Mouse (Mus musculus) heart, postnatal 0 days (tissue): Measurements from ENCODE around the gene Exoc3l. TPM values are rescaled to one million over a fixed set of nuclear protein-coding genes. Genes with fewer than 3 reads are reported as not detected.

Experiments
- ATAC-seq: fragments of 200-750 bp; cut with Nextera tagmentation; 2 replicates; pipeline ENCODE4 v1.8.0; 2017; ENCODE audit warnings: low read depth, moderate number of reproducible peaks, moderate library complexity; ENCODE audit not compliant: insufficient read depth
- DNase-seq: peaks from one replicate; pipeline ENCODE4 v3.0.0-alpha.2; 2016; ENCODE audit warnings: low spot score
- H3K27ac ChIP-seq: fragments of 300-500 bp; sonication (generic); 2 replicates; pipeline ENCODE4 v1.5.1; 2014; ENCODE audit warnings: low read depth, mild to moderate bottlenecking
- H3K27me3 ChIP-seq: fragments of 300-500 bp; sonication (generic); 2 replicates; pipeline ENCODE4 v1.6.1; 2014; ENCODE audit warnings: low read length, mixed read lengths; ENCODE audit not compliant: control insufficient read depth, insufficient read depth
- H3K36me3 ChIP-seq: fragments of 300-500 bp; sonication (generic); replicated peaks from 2 replicates; pipeline ENCODE4 v1.6.1; 2014; ENCODE audit warnings: low read length, mixed read lengths; ENCODE audit not compliant: control insufficient read depth, insufficient read depth
- H3K4me1 ChIP-seq: fragments of 300-500 bp; sonication (generic); 2 replicates; pipeline ENCODE4 v1.6.1; 2014; ENCODE audit warnings: antibody characterized with exemption; ENCODE audit not compliant: control insufficient read depth, insufficient read depth
- H3K4me2 ChIP-seq: fragments of 300-500 bp; sonication (generic); 2 replicates; pipeline ENCODE4 v1.6.1; 2014; ENCODE audit warnings: low read depth, mild to moderate bottlenecking, low read length, moderate library complexity
- H3K4me3 ChIP-seq: fragments of 300-500 bp; sonication (generic); 2 replicates; pipeline ENCODE4 v1.5.1; 2014; ENCODE audit warnings: low read depth, low read length
- H3K9ac ChIP-seq: fragments of 300-500 bp; sonication (generic); replicated peaks from 2 replicates; pipeline ENCODE4 v1.6.1; 2014; ENCODE audit warnings: low read depth, low read length, mixed read lengths
- H3K9me3 ChIP-seq: fragments of 300-500 bp; sonication (generic); replicated peaks from 2 replicates; pipeline ENCODE4 v1.6.1; 2016; ENCODE audit warnings: low read length; ENCODE audit not compliant: control insufficient read depth
- CTCF ChIP-seq: IDR thresholded peaks from 2 replicates; pipeline ENCODE4 v1.5.1; 2016; ENCODE audit warnings: antibody characterized with exemption, control low read depth, low read depth
- EP300 ChIP-seq: IDR thresholded peaks from 2 replicates; pipeline ENCODE4 v1.6.1; 2016; ENCODE audit warnings: antibody characterized with exemption, low read depth
- WGBS: fragments of 180-500 bp; shearing (Covaris S2); extraction: QIAGEN DNeasy Blood & Tissue Kit; methylation state at CpG from one replicate; pipeline ENCODE4 v1.1.7; 2014; 5-methylcytosine and 5-hydroxymethylcytosine counted together
- polyA plus RNA-seq: library from polyadenylated mRNA; unstranded; fragments of >200 nt; fragmentation: Nextera tagmentation; extraction: Ambion mirVana; gene quantifications from 2 replicates; pipeline ENCODE4 v1.2.1, GENCODE M21; 2015
- total RNA-seq: library from RNA; depleted of rRNA; stranded (reverse); fragments of >200 nt; gene quantifications from 2 replicates; pipeline ENCODE4 v1.2.3, GENCODE M21; 2014; ENCODE audit warnings: low replicate concordance

Exoc3l gene
- total and polyA plus RNA-seq, 2 experiments from 2014 or later: 9.5 to 10.6 TPM

DNA sequence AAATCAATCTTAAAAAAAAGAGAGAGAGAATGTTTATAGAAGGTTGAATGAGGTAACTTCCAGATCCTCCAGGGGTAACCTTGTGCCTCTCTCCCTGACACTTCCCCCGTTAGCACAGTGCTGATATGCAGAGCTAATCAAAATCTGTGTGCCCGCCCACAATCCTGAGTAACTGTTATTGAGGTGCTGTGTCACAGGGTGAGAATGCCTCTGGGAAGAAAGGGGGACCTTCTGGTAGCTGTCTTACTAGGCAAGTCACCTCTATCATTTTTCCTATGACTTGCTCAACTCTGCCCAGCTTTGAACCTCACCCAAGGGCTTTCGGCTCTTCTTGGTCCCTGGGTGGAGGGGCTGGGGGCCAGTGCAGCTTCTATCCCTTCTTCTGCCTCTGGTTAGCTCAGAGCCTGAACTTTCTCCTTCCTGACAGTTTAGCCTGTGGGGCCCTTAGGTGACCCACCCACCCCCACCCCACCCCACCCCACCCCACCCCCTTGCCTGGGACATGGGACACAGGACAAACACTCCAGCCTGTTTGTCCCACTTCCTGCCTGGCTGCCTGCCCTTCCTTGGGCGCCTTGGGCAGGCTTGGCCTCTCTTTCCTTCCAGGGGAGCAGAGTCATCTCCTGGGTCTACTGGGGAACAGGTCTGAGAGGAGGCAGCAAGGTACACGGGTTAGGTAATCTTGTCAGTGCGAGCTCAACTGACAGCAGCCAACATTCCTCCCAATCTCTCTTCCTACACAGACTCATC lies 44.2 kb upstream of the Exoc3l start:
- Histone ChIP-seq H3K36me3 (peaks cover 38% of the 10 kb centered on the region), H3K4me2 (no peak overlapping the region), H3K4me3 (no peak overlapping the region), H3K27ac (peak overlapping the region; percentile 17), H3K9ac (no peak overlapping the region), H3K27me3 (no peaks in the 10 kb centered on the region), H3K4me1 (peaks cover 35% of the 10 kb centered on the region), H3K9me3 (no peaks in the 10 kb centered on the region)
- ATAC-seq (no peak), DNase-seq (no peak)
- 43% methylated on average over 6 of the region's 6 CpGs for WGBS
- TF ChIP-seq CTCF (no peak), EP300 (no peak)

DNA sequence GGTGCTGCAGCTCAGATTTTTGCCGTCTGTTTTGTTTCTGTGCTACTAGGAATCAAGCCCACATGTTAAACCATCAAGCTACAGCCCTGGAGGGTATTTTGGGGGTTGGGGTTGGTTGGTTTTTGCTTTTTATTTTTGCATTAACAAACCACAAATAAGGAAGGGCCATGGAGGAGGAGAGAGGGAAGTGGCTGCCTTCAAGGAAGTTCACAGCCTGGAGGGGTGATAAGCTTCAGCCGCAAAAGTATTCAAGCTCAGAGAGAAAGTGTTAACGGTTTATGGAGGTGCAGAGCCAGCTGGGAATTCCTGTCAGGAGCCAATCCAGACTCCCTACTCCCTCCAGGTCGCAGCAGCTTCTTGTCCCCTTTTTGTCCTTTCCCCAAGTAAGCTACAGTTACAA lies 43.1 kb upstream of the Exoc3l start:
- no peak overlapping the region for H3K4me2 ChIP-seq
- 19% methylated on average over 4 of the region's 4 CpGs for WGBS
- H3K4me3 ChIP-seq: no peak overlapping the region
- H3K9ac ChIP-seq: 0 out of 2 replicates have a peak overlapping the region, but pooled peaks have one; percentile 9
- H3K27ac ChIP-seq: peak overlapping the region; percentile 30; the same call in 1 of the 2 replicates
- ATAC-seq: no peak
- H3K9me3 ChIP-seq: no peaks in the 10 kb centered on the region
- no peaks in the 10 kb centered on the region for H3K27me3 ChIP-seq
- no peak for DNase-seq
- peaks cover 30% of the 10 kb centered on the region for H3K4me1 ChIP-seq
- TF ChIP-seq CTCF (no peak), EP300 (no peak)
- peaks cover 48% of the 10 kb centered on the region for H3K36me3 ChIP-seq

DNA sequence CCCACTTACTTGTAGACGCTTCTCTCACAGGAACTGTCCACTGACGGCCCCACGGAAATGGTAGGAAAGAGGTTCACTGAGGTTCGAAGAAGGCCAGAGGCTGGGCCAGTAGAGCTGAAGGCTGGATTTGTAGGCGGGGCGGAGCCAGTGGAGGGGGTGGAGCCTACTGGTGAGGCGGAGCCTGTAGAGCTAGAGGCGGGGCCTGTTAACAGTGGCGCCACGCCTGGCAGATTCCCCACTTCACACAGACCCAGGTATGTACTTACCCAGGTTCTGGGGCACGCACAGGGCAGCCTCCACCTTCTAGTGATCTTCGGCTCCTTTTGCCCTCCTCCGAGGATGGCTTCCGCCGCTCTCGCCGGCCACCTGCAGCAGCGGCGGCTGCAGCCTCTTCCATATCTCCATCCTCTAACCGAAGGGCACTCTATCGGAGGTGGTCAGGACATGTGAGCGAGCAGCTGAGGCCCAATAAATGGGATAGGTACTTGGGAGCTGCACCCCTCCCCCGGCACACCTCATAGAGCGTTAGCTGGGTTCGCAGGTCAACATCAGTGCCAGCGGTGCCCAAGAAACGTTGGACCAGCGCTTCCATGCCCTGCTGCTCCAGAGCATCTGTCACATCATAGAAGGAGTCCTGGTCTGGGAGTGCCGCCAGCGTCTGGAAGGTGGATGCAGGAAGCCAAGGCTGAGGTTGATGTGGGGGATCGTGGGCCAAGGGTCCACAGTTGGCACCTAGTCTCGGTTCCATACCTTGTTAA lies 40.7 kb upstream of the Exoc3l start:
- H3K4me1 ChIP-seq: peaks cover 29% of the 10 kb centered on the region
- no peak overlapping the region for H3K4me3 ChIP-seq
- peaks cover 71% of the 10 kb centered on the region for H3K36me3 ChIP-seq
- no peaks in the 10 kb centered on the region for H3K27me3 ChIP-seq
- TF ChIP-seq CTCF: no peak
- TF ChIP-seq EP300: no peak
- 79% methylated on average over 32 of the region's 32 CpGs for WGBS
- no peak for ATAC-seq
- no peak overlapping the region for H3K27ac ChIP-seq
- no peak overlapping the region for H3K4me2 ChIP-seq
- no peaks in the 10 kb centered on the region for H3K9me3 ChIP-seq
- DNase-seq: no peak
- H3K9ac ChIP-seq: no peak overlapping the region

DNA sequence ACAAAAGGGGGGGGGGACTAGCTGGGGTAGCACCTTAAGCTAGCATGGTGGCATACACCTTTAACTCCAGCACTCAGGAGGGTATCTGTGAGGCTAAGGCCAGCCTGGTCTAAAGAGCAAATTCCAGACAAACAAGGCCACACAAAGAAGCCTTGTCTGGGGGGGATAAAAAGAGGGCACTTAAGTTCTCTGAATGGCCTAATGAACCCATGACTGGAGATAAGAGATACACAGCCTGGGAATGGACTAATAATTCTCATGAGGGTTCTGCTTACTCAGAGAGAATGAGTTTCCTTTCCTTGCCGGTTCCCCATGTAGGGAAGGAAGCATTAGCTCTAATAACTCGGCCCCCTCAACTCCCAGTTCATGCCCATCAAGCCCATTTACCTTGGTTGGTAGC lies 36.6 kb upstream of the Exoc3l start:
- peaks cover 94% of the 10 kb centered on the region for H3K36me3 ChIP-seq
- H3K27me3 ChIP-seq: no peaks in the 10 kb centered on the region
- no peak overlapping the region for H3K27ac ChIP-seq
- no peak for TF ChIP-seq CTCF
- no peak for TF ChIP-seq EP300
- no peak for DNase-seq
- H3K4me1 ChIP-seq: no peaks in the 10 kb centered on the region
- H3K4me2 ChIP-seq: no peak overlapping the region
- WGBS: 46% methylated on average over 2 of the region's 2 CpGs
- H3K9ac ChIP-seq: no peak overlapping the region
- H3K4me3 ChIP-seq: no peak overlapping the region
- H3K9me3 ChIP-seq: no peaks in the 10 kb centered on the region
- ATAC-seq: no peak

DNA sequence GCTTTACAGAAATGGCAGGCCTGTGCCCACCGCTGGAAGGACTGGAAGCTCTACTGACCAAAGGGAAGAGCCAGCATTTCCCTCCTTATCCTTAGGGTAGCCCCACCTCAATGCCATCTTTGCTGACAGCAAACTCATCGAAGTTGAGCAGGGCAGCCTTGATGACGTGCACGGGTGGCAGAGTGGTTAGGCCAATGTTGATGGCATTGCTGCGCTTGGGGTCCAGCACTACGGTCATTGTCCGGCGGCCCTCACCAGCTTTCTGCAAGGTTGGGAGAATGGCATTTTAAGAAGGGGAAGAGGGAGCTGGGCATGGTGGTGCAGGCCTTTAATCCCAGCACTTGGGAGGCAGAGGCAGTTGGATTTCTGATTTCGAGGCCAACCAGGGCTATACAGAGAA lies 36.0 kb upstream of the Exoc3l start:
- no peak overlapping the region for H3K4me3 ChIP-seq
- peaks cover 6% of the 10 kb centered on the region; the same call in 1 of the 2 replicates for H3K4me1 ChIP-seq
- H3K27ac ChIP-seq: no peak overlapping the region
- no peaks in the 10 kb centered on the region for H3K27me3 ChIP-seq
- no peak for DNase-seq
- H3K9me3 ChIP-seq: no peaks in the 10 kb centered on the region
- no peak for TF ChIP-seq CTCF
- no peak for TF ChIP-seq EP300
- 94% methylated on average over 9 of the region's 9 CpGs for WGBS
- ATAC-seq: no peak
- no peak overlapping the region for H3K4me2 ChIP-seq
- peaks cover 88% of the 10 kb centered on the region for H3K36me3 ChIP-seq
- H3K9ac ChIP-seq: no peak overlapping the region
